Mouse (Mus musculus) spleen, postnatal 36 days (tissue): ENCODE data around the gene Gm20388.
"Not testable (repeated sequence)": the region's sequence is repeated elsewhere in the genome, so short reads cannot be mapped to it uniquely, and the experiment has no call there.

Source experiments
- DNase-seq, 2 experiments: peaks; one replicate each; pipeline ENCODE4 v3.0.0; 2022; ENCODE audit warnings: low spot score in 2 of 2, mixed read lengths in 1 of 2

Gene Gm20388

GRCm38 (mm10) chr8:120312452-120312851 lies 401.8 kb downstream of the Gm20388 start:
- DNase-seq: no peak

- no peak for DNase-seq
These were observed 403.0 kb downstream of the Gm20388 start for GRCm38 (mm10) chr8:120313674-120314073.

- no peak for DNase-seq
These were observed 404.3 kb downstream of the Gm20388 start for GRCm38 (mm10) chr8:120314932-120315331.

DNA sequence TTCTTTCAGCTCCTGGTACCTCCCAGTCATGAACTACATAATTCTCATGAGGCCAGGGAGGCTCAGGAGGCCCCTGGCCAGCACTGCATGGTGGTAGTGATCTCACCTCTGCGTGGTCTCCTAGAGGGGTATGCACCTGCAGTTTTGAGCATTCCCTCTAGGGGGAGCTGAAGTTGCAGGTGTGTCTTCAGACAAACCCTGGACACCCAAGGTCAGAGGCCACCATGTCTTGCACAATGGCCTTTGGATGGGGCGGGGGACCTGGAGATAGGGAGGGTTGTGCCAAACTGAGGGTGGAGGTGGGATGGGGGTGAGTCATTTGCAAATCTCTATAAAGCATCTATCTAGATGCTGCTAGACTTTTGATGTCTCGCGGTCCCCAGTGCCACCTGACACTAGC lies 405.0 kb downstream of the Gm20388 start:
- DNase-seq: no peak

DNA sequence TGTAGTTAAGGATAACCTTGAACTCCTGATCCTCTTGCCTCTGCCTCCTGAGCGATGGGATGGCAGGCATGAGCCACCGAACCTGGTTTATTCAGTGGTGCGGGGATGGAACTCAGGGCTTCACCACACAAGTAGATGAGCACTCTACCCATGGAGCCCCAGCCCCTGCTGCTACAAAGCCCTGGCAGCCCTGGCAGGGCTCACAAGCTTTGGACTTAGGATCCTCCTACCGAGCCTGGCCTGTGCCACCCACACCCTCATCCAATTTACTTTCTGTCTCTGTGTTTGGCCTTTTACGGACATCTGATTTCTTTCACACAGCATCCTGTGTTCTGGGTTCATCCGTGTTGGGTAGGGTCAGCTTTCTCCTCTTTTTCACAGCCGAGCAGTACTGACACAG lies 406.1 kb downstream of the Gm20388 start:
- DNase-seq: no peak

DNA sequence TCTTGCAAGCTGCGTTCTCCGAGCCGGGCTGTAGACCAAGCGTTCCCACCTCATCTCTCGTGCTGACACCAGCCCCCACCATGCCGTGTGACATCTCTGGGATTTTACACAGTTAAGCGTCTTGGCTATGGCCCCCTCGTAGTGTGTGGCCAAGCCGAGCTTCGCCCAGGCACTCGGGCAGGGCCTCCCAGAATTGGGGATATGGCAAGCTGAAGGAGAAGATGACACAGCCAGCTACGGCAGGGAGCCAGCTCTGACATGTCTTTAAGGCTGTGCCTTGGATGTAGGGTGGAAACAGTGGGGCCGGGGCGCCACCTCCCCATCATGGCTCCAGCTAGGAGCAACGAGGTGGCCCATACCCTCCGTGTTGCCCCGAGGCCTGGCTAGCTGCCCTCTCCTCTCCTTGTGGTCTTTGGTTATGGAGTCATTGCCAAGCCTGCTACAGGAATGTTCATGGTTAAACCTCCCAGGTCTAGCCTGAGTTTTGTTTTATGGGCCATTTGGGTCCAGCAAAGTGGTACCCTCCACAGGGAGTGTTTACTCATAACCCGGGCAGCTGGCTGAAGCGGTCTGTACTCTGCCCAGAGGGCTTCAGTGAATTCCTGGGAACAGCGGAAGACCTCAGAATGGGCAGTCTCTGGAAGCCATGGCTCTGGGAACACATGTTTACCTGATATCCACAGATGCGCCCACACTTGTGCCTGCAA lies 406.6 kb downstream of the Gm20388 start:
- no peak for DNase-seq

DNA sequence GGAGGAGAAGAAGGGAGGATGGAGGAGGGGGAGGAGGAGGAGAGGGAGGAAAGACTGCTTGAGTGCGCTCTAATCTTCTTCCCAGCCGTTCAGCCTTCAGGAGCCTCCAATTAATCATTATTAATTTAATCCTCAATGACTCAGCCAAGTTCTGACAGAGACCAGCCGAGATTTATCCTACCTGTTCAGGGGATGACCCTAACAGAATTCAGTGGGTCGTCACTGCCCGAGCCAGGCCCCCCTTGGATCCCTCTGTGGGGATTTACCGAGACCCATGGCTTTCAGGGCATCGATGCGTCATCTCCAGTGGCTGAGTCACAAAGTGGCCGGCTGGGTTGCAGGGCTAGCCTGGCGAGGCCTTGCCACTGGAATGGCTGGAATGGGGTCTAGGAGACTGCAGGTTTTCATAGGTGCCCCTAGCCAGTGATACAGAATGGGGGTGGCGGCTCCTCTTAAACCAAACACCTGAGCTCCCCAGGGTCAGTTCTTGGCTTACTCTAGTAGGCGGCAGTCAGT lies 407.9 kb downstream of the Gm20388 start:
- no peak for DNase-seq

- DNase-seq: peak; percentile 72 to 74
These were observed 408.8 kb downstream of the Gm20388 start for GRCm38 (mm10) chr8:120319449-120319848.

GRCm38 (mm10) chr8:120320146-120320545 lies 409.5 kb downstream of the Gm20388 start:
- DNase-seq: no peak

DNA sequence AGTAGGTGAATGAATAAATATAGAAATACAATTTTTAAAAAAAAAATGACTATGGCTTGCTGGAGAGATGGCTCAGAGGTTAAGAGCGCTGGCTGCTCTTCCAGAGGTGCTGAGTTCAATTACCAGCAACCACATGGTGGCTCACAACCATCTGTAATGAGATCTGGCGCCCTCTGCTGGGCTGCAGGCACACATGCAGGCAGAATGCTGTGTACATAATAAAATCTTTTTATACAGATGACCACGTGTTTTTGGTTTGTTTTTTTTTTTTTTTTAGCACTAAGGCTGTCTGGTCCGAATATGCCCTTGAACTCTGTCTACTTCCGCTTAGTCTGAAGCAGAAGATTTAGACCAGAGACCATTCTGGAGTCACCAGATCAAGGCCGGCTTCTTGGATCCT lies 411.1 kb downstream of the Gm20388 start:
- DNase-seq: no peak

GRCm38 (mm10) chr8:120322956-120323448 lies 412.4 kb downstream of the Gm20388 start:
- DNase-seq: peak; percentile 77

DNA sequence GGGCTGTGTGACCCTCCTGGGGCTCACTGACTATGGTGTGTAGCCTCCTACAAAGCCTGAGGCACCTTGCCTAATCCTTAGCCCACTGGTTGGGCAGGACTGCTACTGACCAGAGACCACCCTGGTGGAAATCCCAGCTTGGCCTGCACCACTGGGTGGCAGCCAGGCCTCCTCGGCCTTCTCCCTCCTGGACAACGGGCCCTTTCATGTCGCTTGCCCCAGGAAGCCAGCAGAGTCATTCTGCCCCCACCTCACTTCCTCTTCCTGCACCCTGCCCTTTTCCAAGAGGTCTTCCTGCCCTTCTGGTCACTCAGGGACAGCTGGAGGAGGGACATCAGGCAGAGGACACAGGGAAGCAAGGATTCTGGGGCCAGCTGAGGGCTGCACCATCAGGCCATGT lies 413.9 kb downstream of the Gm20388 start:
- DNase-seq: no peak

GRCm38 (mm10) chr8:120325172-120325767 lies 414.6 kb downstream of the Gm20388 start:
- no peak for DNase-seq

DNA sequence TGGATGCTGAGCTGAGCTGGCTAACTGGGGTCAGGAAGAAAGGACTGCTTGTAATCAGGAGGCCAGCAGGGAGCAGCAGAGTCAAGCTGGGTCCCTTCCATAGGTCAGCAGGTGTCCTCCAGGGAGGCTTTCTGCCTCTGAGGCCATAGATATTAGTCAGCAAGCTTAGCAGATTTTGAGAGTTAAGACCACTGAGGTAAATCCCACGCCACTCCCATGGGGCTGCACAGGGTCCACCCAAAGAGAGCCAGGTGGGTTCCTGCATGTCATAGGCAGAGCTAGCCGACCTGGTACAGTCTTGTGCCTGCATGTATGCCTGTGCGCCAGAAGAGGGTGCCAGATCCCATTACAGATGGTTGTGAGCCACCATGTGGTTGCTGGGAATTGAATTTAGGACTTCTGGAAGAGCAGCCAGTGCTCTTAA lies 416.5 kb downstream of the Gm20388 start:
- peak in 1 of 2 experiments; percentile 37 for DNase-seq

GRCm38 (mm10) chr8:120328361-120329022 lies 417.9 kb downstream of the Gm20388 start:
- no peak for DNase-seq

DNA sequence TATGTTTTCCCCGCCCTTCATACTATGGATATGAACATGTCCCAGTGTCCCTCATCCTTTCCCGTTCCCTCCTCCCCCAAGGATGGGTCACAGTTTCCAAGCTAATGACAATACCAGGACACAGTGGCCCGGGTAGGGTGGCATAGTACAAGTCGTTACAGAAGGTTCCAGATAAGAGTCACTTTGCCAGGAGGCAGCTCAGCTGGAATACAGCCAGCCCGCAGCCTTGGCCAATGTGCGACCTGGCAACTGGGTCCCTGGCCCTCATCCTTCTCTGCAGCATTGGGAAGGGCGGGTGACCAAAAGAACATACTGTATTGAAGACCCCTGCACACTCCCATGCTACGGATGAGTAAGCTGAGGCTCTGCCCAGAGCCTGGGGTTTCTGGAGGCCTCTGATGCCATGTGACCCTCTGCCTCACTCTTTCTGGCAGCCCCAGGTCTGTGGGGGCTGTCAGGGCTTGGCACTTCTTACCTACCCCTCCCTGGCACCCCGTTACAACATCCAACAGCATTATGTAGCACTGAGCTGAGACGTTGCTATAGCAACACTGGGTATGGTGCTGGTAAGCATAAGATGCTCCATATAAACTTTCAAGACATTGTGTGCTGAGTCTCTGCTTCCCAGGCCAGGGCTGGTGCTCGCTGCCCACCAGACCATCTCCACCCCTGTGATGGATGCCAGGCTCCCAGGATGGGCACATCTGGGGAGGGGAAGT lies 418.5 kb downstream of the Gm20388 start:
- no peak for DNase-seq

- no peak for DNase-seq
These were observed 420.4 kb downstream of the Gm20388 start for GRCm38 (mm10) chr8:120331027-120331426.

- peak; percentile 53 to 68 for DNase-seq
These were observed 422.0 kb downstream of the Gm20388 start for GRCm38 (mm10) chr8:120332379-120333229.

- DNase-seq: no peak
These were observed 423.0 kb downstream of the Gm20388 start for GRCm38 (mm10) chr8:120333681-120334080.

DNA sequence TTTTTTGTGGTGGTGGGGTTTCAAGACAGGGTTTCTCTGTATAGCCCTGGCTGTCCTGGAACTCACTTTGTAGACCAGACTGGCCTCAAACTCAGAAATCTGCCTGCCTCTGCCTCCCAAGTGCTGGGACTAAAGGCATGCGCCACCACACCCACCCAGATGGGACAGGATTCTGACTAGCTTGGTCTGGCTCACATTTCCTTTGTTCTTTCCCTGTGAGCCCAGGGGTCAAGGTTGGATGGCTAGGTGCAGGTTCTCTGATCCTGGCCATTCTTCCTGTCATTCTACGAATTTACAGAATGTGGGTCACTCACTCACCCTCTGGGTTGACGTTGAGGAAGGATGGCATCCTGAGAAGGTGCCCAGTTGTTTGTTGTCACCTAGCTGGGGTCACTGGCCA lies 423.6 kb downstream of the Gm20388 start:
- DNase-seq: not testable (repeated sequence)

DNA sequence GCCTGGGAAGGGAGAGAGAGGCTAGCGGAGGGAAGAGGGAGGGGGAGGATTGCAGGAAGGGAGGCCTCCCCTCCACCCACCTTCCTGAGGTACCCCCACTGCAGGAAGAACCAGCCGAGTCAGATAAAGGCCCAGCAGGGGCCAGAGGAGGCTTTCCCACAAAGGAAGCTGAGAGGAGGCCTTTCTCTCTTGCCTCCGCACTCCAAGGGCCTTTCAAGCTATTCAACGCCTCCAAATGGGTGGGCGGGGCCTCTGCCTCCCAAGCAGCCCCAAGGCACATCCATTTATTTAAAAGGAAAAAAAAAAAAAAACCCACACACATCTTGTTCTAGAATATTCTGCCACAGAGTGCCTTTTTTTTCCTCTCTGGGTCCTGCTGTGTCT lies 424.2 kb downstream of the Gm20388 start:
- DNase-seq: no peak
